Mouse (Mus musculus) stomach, postnatal 0 days (tissue): ENCODE measurements at regions not wholly inside any gene's neighbourhood (a gene's known extent, or its start where the extent isn't known, plus 50 kb on each side); places are given as distances from the start of the nearest gene placed in this dataset.

Source experiments
- ATAC-seq: fragments of 200-750 bp; cut with Nextera tagmentation; 2 replicates; pipeline ENCODE4 v1.8.0; 2017; ENCODE audit not compliant: low FRiP score, low TSS enrichment
- DNase-seq: peaks from one replicate; pipeline ENCODE4 v3.0.0-alpha.2; 2016; ENCODE audit warnings: low spot score
- H3K27ac ChIP-seq: fragments of 300-500 bp; sonication (generic); replicated peaks from 2 replicates; pipeline ENCODE4 v1.5.1; 2014; ENCODE audit warnings: mild to moderate bottlenecking, control low read depth
- H3K27me3 ChIP-seq: fragments of 300-500 bp; sonication (generic); 2 replicates; pipeline ENCODE4 v1.6.1; 2014; ENCODE audit warnings: low read length; ENCODE audit not compliant: control insufficient read depth, insufficient read depth
- H3K36me3 ChIP-seq: fragments of 300-500 bp; sonication (generic); 2 replicates; pipeline ENCODE4 v1.6.1; 2014; ENCODE audit warnings: low read length, mixed read lengths; ENCODE audit not compliant: control insufficient read depth, insufficient read depth
- H3K4me1 ChIP-seq: fragments of 300-500 bp; sonication (generic); replicated peaks from 2 replicates; pipeline ENCODE4 v1.6.1; 2014; ENCODE audit warnings: antibody characterized with exemption; ENCODE audit not compliant: control insufficient read depth, insufficient read depth
- H3K4me2 ChIP-seq: fragments of 300-500 bp; sonication (generic); replicated peaks from 2 replicates; pipeline ENCODE4 v1.6.1; 2014; ENCODE audit warnings: low read depth, mild to moderate bottlenecking, control low read depth, moderate library complexity
- H3K4me3 ChIP-seq: fragments of 300-500 bp; sonication (generic); 2 replicates; pipeline ENCODE4 v1.5.1; 2014; ENCODE audit warnings: low read depth, low read length, control low read depth
- H3K9ac ChIP-seq: fragments of 300-500 bp; sonication (generic); 2 replicates; pipeline ENCODE4 v1.6.1; 2014; ENCODE audit warnings: mild to moderate bottlenecking, low read length, control low read depth, mixed read lengths
- H3K9me3 ChIP-seq: fragments of 300-500 bp; sonication (generic); 2 replicates; pipeline ENCODE4 v1.6.1; 2016; ENCODE audit warnings: low read length; ENCODE audit not compliant: control insufficient read depth
- CTCF ChIP-seq: IDR thresholded peaks from 2 replicates; pipeline ENCODE4 v1.5.1; 2016; ENCODE audit warnings: antibody characterized with exemption, low read depth, mild to moderate bottlenecking, moderate library complexity
- EP300 ChIP-seq: optimal IDR thresholded peaks from 2 replicates; pipeline ENCODE3; 2016; ENCODE audit warnings: antibody characterized with exemption
- WGBS: fragments of 180-500 bp; shearing (Covaris S2); extraction: QIAGEN DNeasy Blood & Tissue Kit; methylation state at CpG from one replicate; pipeline ENCODE4 v1.1.7; 2014; 5-methylcytosine and 5-hydroxymethylcytosine counted together

GRCm38 (mm10) chr8:8115595-8116429 lies 545.2 kb downstream of the Efnb2 start:
- Histone ChIP-seq H3K27me3 (no peaks in the 10 kb centered on the region), H3K36me3 (no peaks in the 10 kb centered on the region), H3K9me3 (no peaks in the 10 kb centered on the region), H3K4me2 (no peak overlapping the region), H3K27ac (no peak overlapping the region), H3K4me1 (no peaks in the 10 kb centered on the region), H3K9ac (no peak overlapping the region), H3K4me3 (no peak overlapping the region)
- 64% methylated on average over 6 of the region's 6 CpGs for WGBS
- TF ChIP-seq EP300 (no peak), CTCF (no peak)
- no peak for ATAC-seq
- DNase-seq, result no peak

DNA sequence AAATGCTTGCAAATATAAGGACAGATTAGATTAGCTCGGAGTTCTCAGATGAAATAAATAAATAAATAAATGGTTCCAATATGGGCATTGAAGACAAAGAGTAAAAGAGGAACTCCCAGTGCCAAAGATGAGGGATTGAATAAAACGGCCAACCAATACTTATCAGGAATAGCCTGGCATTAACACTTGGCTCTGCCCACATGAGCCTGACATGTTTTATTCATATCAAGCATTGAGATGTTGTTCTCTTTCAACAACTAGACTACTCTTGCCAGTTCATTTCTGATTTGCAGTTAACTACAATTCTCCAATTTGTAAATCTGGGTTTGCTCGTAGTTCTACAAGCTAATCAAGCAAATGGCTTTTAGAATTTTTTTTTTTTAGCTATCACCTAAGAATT lies 546.4 kb downstream of the Efnb2 start:
- Histone ChIP-seq H3K36me3 (no peaks in the 10 kb centered on the region), H3K4me1 (no peaks in the 10 kb centered on the region), H3K9me3 (no peaks in the 10 kb centered on the region), H3K4me2 (no peak overlapping the region), H3K27me3 (no peaks in the 10 kb centered on the region), H3K27ac (no peak overlapping the region), H3K9ac (no peak overlapping the region), H3K4me3 (no peak overlapping the region)
- no peak for ATAC-seq
- DNase-seq, result no peak
- no peak for TF ChIP-seq EP300
- 66% methylated on average over 3 of the region's 3 CpGs for WGBS

- 63% methylated on average over 2 of the region's 2 CpGs for WGBS
- no peak for ATAC-seq
- no peaks in the 10 kb centered on the region for H3K9me3 ChIP-seq
- no peak overlapping the region for H3K9ac ChIP-seq
- no peak overlapping the region for H3K4me3 ChIP-seq
- H3K4me1 ChIP-seq, result no peaks in the 10 kb centered on the region
- TF ChIP-seq EP300 (no peak), CTCF (peak; percentile 26; the same call in 1 of the 2 replicates)
- DNase-seq, result no peak
- H3K27ac ChIP-seq, result no peak overlapping the region
- no peaks in the 10 kb centered on the region for H3K27me3 ChIP-seq
- no peaks in the 10 kb centered on the region for H3K36me3 ChIP-seq
- H3K4me2 ChIP-seq, result no peak overlapping the region
These were observed 551.2 kb downstream of the Efnb2 start for GRCm38 (mm10) chr8:8109785-8110350.

GRCm38 (mm10) chr8:8103492-8103891 lies 557.5 kb downstream of the Efnb2 start:
- Histone ChIP-seq H3K9ac (no peak overlapping the region), H3K27ac (no peak overlapping the region), H3K36me3 (no peaks in the 10 kb centered on the region), H3K4me3 (no peak overlapping the region), H3K9me3 (no peaks in the 10 kb centered on the region), H3K4me1 (no peaks in the 10 kb centered on the region), H3K4me2 (no peak overlapping the region), H3K27me3 (no peaks in the 10 kb centered on the region)
- no peak for TF ChIP-seq CTCF
- no peak for TF ChIP-seq EP300
- DNase-seq (no peak), ATAC-seq (no peak)
- WGBS, result 66% methylated on average over 3 of the region's 3 CpGs

- Histone ChIP-seq H3K36me3 (no peaks in the 10 kb centered on the region), H3K4me3 (no peak overlapping the region), H3K9me3 (no peaks in the 10 kb centered on the region), H3K4me2 (no peak overlapping the region), H3K27me3 (no peaks in the 10 kb centered on the region), H3K9ac (no peak overlapping the region), H3K4me1 (no peaks in the 10 kb centered on the region), H3K27ac (no peak overlapping the region)
- DNase-seq, result no peak
- TF ChIP-seq EP300, result no peak
- no peak for TF ChIP-seq CTCF
- no peak for ATAC-seq
- WGBS, result 57% methylated on average over 6 of the region's 6 CpGs
These were observed 558.9 kb downstream of the Efnb2 start for GRCm38 (mm10) chr8:8102010-8102727.

DNA sequence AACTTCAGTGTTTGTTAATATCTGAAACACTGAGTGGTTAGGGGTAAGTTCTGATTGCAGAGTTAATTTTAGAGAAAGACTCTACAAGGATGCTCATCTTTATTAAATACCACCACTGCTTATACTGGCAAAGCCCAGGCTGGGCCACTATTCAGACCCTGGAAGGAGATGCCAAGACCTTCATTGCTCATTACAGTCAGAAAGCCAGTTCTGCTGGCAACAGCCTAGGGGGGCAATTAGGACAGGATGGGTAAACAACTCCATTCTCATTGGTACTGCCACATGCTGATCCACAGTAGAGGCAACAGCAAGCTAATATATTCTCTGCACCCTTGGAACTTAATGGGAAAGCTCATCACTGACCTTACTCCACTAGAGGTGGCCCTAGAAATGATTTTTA lies 568.5 kb downstream of the Efnb2 start:
- DNase-seq (no peak), ATAC-seq (no peak)
- Histone ChIP-seq H3K27ac (no peak overlapping the region), H3K9ac (no peak overlapping the region), H3K36me3 (no peaks in the 10 kb centered on the region), H3K4me3 (no peak overlapping the region), H3K9me3 (no peaks in the 10 kb centered on the region), H3K27me3 (no peaks in the 10 kb centered on the region), H3K4me1 (no peaks in the 10 kb centered on the region), H3K4me2 (no peak overlapping the region)
- no peak for TF ChIP-seq CTCF
- TF ChIP-seq EP300, result no peak
